Mouse (Mus musculus): ENCODE measurements around the gene Ptpro. TPM values are rescaled to one million over a fixed set of nuclear protein-coding genes. Genes with fewer than 3 reads are reported as not detected.

Ptpro gene
- polyA plus RNA-seq, 1 experiment: 2.7 TPM

DNA sequence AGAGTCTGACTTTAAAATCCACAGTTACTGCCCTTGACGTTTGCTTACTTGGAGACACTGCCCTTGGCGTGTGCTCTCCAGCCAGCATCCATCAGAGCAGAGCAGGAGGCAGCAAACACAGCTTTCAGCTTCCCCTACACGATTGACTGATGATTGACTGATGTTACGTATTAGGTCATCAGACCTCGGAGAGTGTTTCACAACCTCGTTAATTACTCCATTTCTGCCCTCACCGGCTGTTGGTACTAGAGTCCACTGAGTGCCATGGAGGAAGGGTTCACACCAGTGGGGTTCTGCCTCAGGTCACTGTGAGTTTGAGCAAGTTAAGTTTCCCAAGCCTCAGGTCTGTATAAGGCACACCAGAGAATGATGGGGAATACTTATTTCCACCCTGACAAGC lies 143.0 kb downstream of the Ptpro start:
- no peak overlapping the region for H3K27ac ChIP-seq (ENCODE audit: control insufficient read depth, insufficient read depth, low read length)

DNA sequence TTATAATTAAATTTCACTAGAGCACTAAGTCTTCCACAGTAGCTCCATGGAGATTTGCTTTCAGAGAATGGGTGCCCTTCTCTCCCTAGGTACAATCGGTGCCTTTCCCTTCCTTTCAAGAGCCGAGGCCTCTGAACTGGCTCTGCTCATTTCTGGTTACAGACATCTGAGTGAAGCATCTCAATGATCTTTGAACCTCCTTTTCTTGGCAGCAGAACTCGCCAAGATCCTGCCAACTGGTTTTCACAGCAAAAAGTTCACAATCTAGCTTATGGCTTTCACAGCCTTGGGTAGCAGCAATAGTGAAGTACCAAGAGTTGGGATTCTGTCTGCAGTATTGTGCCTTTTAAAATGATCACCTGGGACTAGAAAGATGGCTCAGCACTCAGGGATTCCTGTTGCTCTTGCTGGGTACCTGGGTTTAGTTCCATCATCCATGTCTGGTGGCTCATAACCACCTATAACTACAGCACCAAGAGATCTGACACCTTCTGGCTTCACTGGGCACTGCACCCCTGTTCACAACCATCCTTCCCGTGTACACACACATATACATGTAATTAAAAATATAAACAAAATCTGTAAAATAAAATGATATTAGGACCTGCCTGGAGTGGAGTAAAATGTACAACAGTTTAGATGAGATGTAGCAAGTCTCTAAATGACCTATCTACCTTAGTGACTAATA lies 144.1 kb downstream of the Ptpro start:
- Histone ChIP-seq H3K36me3 (ENCODE audit: control insufficient read depth, insufficient read depth, low read length) (no peaks in the 10 kb centered on the region), H3K27me3 (ENCODE audit: control insufficient read depth, insufficient read depth, low read length) (no peaks in the 10 kb centered on the region), H3K4me1 (replicated peaks; ENCODE audit: control insufficient read depth, insufficient read depth, low read length) (no peaks in the 10 kb centered on the region), H3K4me3 (ENCODE audit: control insufficient read depth, insufficient read depth, low read length) (no peak overlapping the region), H3K27ac (ENCODE audit: control insufficient read depth, insufficient read depth, low read length) (no peak overlapping the region)
- DNase-seq: no peak
- WGBS: 81% methylated on average over 4 of the region's 4 CpGs
- TF ChIP-seq CTCF (IDR thresholded peaks at IDR 0.05; ENCODE audit: borderline replicate concordance, control insufficient read depth, extremely low read depth, insufficient read depth, low read length, poor library complexity): no peak
- TF ChIP-seq POLR2A (IDR thresholded peaks at IDR 0.05; ENCODE audit: control insufficient read depth, extremely low read depth, insufficient read depth, low read length, poor library complexity): no peak

More for the DNA sequence above, 143.0 kb downstream of the Ptpro start:
- DNase-seq: no peak
- H3K4me1 ChIP-seq (replicated peaks; ENCODE audit: control insufficient read depth, insufficient read depth, low read length): no peaks in the 10 kb centered on the region
- 82% methylated on average over 7 of the region's 7 CpGs for WGBS
- TF ChIP-seq CTCF (IDR thresholded peaks at IDR 0.05; ENCODE audit: borderline replicate concordance, control insufficient read depth, extremely low read depth, insufficient read depth, low read length, poor library complexity): no peak
- TF ChIP-seq POLR2A (IDR thresholded peaks at IDR 0.05; ENCODE audit: control insufficient read depth, extremely low read depth, insufficient read depth, low read length, poor library complexity): no peak
- H3K4me3 ChIP-seq (ENCODE audit: control insufficient read depth, insufficient read depth, low read length): no peak overlapping the region
- no peaks in the 10 kb centered on the region for H3K27me3 ChIP-seq (ENCODE audit: control insufficient read depth, insufficient read depth, low read length)
- no peaks in the 10 kb centered on the region for H3K36me3 ChIP-seq (ENCODE audit: control insufficient read depth, insufficient read depth, low read length)

- Histone ChIP-seq H3K27ac (ENCODE audit: control insufficient read depth, insufficient read depth, low read length) (no peak overlapping the region), H3K4me1 (replicated peaks; ENCODE audit: control insufficient read depth, insufficient read depth, low read length) (no peaks in the 10 kb centered on the region), H3K36me3 (ENCODE audit: control insufficient read depth, insufficient read depth, low read length) (no peaks in the 10 kb centered on the region), H3K4me3 (ENCODE audit: control insufficient read depth, insufficient read depth, low read length) (no peak overlapping the region), H3K27me3 (ENCODE audit: control insufficient read depth, insufficient read depth, low read length) (no peaks in the 10 kb centered on the region)
- no peak for TF ChIP-seq POLR2A (IDR thresholded peaks at IDR 0.05; ENCODE audit: control insufficient read depth, extremely low read depth, insufficient read depth, low read length, poor library complexity)
- WGBS: 82% methylated on average over 2 of the region's 2 CpGs
- DNase-seq: no peak
These were observed 145.2 kb downstream of the Ptpro start for GRCm38 (mm10) chr6:137397358-137397757.

- no peaks in the 10 kb centered on the region for H3K4me1 ChIP-seq (replicated peaks; ENCODE audit: control insufficient read depth, insufficient read depth, low read length)
- 86% methylated on average over 4 of the region's 4 CpGs for WGBS
- H3K27ac ChIP-seq (ENCODE audit: control insufficient read depth, insufficient read depth, low read length): no peak overlapping the region
- no peaks in the 10 kb centered on the region for H3K27me3 ChIP-seq (ENCODE audit: control insufficient read depth, insufficient read depth, low read length)
- no peak for DNase-seq
- no peaks in the 10 kb centered on the region for H3K36me3 ChIP-seq (ENCODE audit: control insufficient read depth, insufficient read depth, low read length)
- no peak overlapping the region for H3K4me3 ChIP-seq (ENCODE audit: control insufficient read depth, insufficient read depth, low read length)
- TF ChIP-seq CTCF (IDR thresholded peaks at IDR 0.05; ENCODE audit: borderline replicate concordance, control insufficient read depth, extremely low read depth, insufficient read depth, low read length, poor library complexity): no peak
- TF ChIP-seq POLR2A (IDR thresholded peaks at IDR 0.05; ENCODE audit: control insufficient read depth, extremely low read depth, insufficient read depth, low read length, poor library complexity): no peak
These were observed 152.1 kb downstream of the Ptpro start for GRCm38 (mm10) chr6:137404196-137404595.

- no peaks in the 10 kb centered on the region for H3K27me3 ChIP-seq (ENCODE audit: control insufficient read depth, insufficient read depth, low read length)
- H3K27ac ChIP-seq (ENCODE audit: control insufficient read depth, insufficient read depth, low read length): no peak overlapping the region
- no peak for TF ChIP-seq POLR2A (IDR thresholded peaks at IDR 0.05; ENCODE audit: control insufficient read depth, extremely low read depth, insufficient read depth, low read length, poor library complexity)
- TF ChIP-seq CTCF (IDR thresholded peaks at IDR 0.05; ENCODE audit: borderline replicate concordance, control insufficient read depth, extremely low read depth, insufficient read depth, low read length, poor library complexity): no peak
- H3K36me3 ChIP-seq (ENCODE audit: control insufficient read depth, insufficient read depth, low read length): no peaks in the 10 kb centered on the region
- no peaks in the 10 kb centered on the region for H3K4me1 ChIP-seq (replicated peaks; ENCODE audit: control insufficient read depth, insufficient read depth, low read length)
- 61% methylated on average over 2 of the region's 2 CpGs for WGBS
- no peak overlapping the region for H3K4me3 ChIP-seq (ENCODE audit: control insufficient read depth, insufficient read depth, low read length)
- no peak for DNase-seq
These were observed 153.6 kb downstream of the Ptpro start for GRCm38 (mm10) chr6:137405690-137406089.

GRCm38 (mm10) chr6:137410510-137410909 lies 158.4 kb downstream of the Ptpro start:
- Histone ChIP-seq H3K4me3 (ENCODE audit: control insufficient read depth, insufficient read depth, low read length) (no peak overlapping the region), H3K4me1 (replicated peaks; ENCODE audit: control insufficient read depth, insufficient read depth, low read length) (no peaks in the 10 kb centered on the region), H3K36me3 (ENCODE audit: control insufficient read depth, insufficient read depth, low read length) (no peaks in the 10 kb centered on the region), H3K27ac (ENCODE audit: control insufficient read depth, insufficient read depth, low read length) (no peak overlapping the region), H3K27me3 (ENCODE audit: control insufficient read depth, insufficient read depth, low read length) (no peaks in the 10 kb centered on the region)
- no peak for DNase-seq
- TF ChIP-seq CTCF (IDR thresholded peaks at IDR 0.05; ENCODE audit: borderline replicate concordance, control insufficient read depth, extremely low read depth, insufficient read depth, low read length, poor library complexity) (no peak), POLR2A (IDR thresholded peaks at IDR 0.05; ENCODE audit: control insufficient read depth, extremely low read depth, insufficient read depth, low read length, poor library complexity) (no peak)
- 20% methylated on average over 3 of the region's 3 CpGs for WGBS

DNA sequence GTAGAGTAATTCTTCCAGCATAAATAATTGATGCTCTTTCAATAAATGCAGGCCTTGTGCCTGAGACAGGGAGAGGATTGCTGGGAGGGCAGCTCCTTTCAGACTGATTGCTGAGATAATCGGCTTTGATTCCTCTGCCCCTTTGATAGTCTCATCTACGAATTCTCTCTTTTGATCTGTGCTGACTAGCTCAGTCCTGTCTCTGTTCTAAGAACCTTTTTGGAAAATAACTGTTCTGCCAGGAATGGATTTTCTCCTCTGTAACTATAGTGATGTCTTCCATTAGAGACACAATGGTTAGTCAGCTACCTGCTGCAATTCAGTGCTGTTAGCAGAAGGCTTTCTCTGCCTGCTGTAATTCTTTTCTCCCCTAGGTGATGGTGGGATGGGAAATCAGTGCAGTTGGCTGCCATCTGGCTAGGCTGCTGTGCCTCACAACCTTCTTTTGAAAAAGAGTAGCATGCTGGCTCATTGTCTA lies 159.8 kb downstream of the Ptpro start:
- DNase-seq: no peak
- H3K27ac ChIP-seq (ENCODE audit: control insufficient read depth, insufficient read depth, low read length): no peak overlapping the region
- H3K27me3 ChIP-seq (ENCODE audit: control insufficient read depth, insufficient read depth, low read length): no peaks in the 10 kb centered on the region
- TF ChIP-seq POLR2A (IDR thresholded peaks at IDR 0.05; ENCODE audit: control insufficient read depth, extremely low read depth, insufficient read depth, low read length, poor library complexity) (no peak), CTCF (IDR thresholded peaks at IDR 0.05; ENCODE audit: borderline replicate concordance, control insufficient read depth, extremely low read depth, insufficient read depth, low read length, poor library complexity) (no peak)
- no peaks in the 10 kb centered on the region for H3K36me3 ChIP-seq (ENCODE audit: control insufficient read depth, insufficient read depth, low read length)
- no peaks in the 10 kb centered on the region for H3K4me1 ChIP-seq (replicated peaks; ENCODE audit: control insufficient read depth, insufficient read depth, low read length)
- H3K4me3 ChIP-seq (ENCODE audit: control insufficient read depth, insufficient read depth, low read length): no peak overlapping the region
- WGBS: 75% methylated on average over 2 of the region's 2 CpGs
